Mouse (Mus musculus) C2C12 (cell line): Measurements from ENCODE around the gene Zbtb22.

Source experiments
- CTCF ChIP-seq: IDR thresholded peaks from one replicate; pipeline ENCODE4 v1.5.1; 2011; ENCODE audit not compliant: control insufficient read depth, insufficient read depth, insufficient read length
- MAX ChIP-seq: IDR thresholded peaks from one replicate; pipeline ENCODE4 v1.6.1; 2011; ENCODE audit warnings: mild to moderate bottlenecking, control low read depth
- MYOG ChIP-seq: IDR thresholded peaks from one replicate; pipeline ENCODE4 v1.6.1; 2011; ENCODE audit not compliant: control insufficient read depth, insufficient read length; ENCODE audit errors: extremely low read depth

- TF ChIP-seq CTCF (no peak), MAX (no peak), MYOG (no peak)
Measured at GRCm38 (mm10) chr17:33899642-33900041, 16.1 kb upstream of the Zbtb22 start.
